Mouse (Mus musculus): Measurements from ENCODE around the gene Lhx5.

DNA sequence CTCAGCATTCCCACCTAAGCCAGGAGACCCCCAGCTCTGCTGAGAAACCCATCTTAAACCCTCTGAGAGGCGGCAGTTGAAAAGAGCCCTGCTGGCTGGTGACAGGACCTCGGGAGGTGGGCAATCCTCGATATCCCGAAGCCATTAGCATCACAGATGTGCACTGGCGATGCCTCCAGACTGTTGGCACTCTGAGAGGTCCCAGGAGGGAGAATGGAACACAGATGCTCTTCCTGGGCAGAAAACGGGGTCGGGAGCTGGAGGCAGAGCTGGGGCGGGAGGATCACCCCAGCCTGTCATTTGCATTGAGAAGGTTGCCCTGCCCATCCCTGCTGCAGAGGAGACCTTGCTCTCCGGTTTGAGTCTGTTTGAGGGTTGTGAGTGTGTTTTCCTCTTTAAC, 42.7 kb upstream of the Lhx5 start:
- TF ChIP-seq CTCF (IDR thresholded peaks at IDR 0.05; ENCODE audit: low read depth, low read length) = no peak
- no peak for TF ChIP-seq EP300 (IDR thresholded peaks at IDR 0.05; ENCODE audit: insufficient read depth, low read depth, low read length)
- TF ChIP-seq POLR2A (IDR thresholded peaks at IDR 0.05; ENCODE audit: insufficient read depth, low read length) = no peak
